Comparison of ENCODE assay signal across 10 mouse cellular contexts in the genomic region with DNA sequence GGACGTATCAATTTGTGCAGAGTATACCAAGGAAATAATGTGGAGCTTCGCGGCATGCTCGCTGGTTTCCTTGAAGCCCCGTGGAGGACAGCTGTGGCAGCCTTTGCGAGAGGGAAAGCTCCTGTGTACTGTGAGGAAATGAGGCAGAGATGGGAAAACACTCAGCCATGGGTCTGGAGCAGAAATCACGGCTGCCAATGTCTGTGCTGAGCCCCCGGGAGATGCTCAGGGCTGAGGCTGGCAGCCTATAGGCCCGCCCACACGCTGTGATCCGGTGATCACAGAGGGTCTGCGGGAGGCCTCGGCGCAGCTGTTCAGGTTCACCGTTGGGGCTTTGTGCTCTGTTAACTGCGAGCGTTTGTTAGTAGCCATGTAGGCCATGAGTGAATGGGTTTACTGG. TPM values are rescaled to one million over a fixed set of nuclear protein-coding genes. Genes with fewer than 3 reads are reported as not detected.
DNase-seq lines count a peak whose midpoint lies in the region; TF ChIP-seq lines count a peak whose summit lies in the region.
"Had no signal": no experiment of that assay in that cellular context is flagged by ENCODE, and none has a peak within 500 bp of the region (broad histone marks: within the 10 kb centered on the region; RNA-seq: fewer than 3 reads in every experiment).

No protein-coding gene starts in this region.

- DNase-seq in gastrocnemius, adult 2 months: no peak
- DNase-seq in gastrocnemius, postnatal 4 days (ENCODE audit: low spot score in 2 of 2): no peak
- DNase-seq in thymus, postnatal 0 days (ENCODE audit: low spot score): peak; percentile 67
- DNase-seq in thymus, postnatal 25 days: no peak
- DNase-seq in limb, embryonic 10.5 days (ENCODE audit: low spot score): peak; percentile 59
- peak; percentile 78 for DNase-seq in retina, postnatal 1 day
- DNase-seq in frontal cortex, postnatal 14 days (ENCODE audit: low spot score in 2 of 2): no peak
- DNase-seq in left cerebral cortex, adult 11 months (ENCODE audit: low spot score): no peak
- DNase-seq: heart, adult 18-20 months; lung, postnatal 4 days had no signal

- H3K27me3 ChIP-seq in limb, embryonic 10.5 days (ENCODE audit: low read depth, poor library complexity, severe bottlenecking): no peaks in the 10 kb centered on the region

- WGBS in limb, embryonic 10.5 days: 13% methylated on average over 17 of the region's 17 CpGs

- H3K4me1 ChIP-seq in limb, embryonic 10.5 days: peaks cover 19% of the 10 kb centered on the region

- H3K27ac ChIP-seq in gastrocnemius, adult 2 months: no peak overlapping the region
- peak overlapping the region; percentile 38; the same call in 1 of the 2 replicates for H3K27ac ChIP-seq in limb, embryonic 10.5 days

- intact Hi-C loops in gastrocnemius, adult 2 months (cut with DNase I): no loop called here

- no peaks in the 10 kb centered on the region for H3K9me3 ChIP-seq in limb, embryonic 10.5 days (replicated peaks)

- no peak for TF ChIP-seq CTCF in gastrocnemius, adult 2 months (IDR thresholded peaks at IDR 0.05)

- 0 out of 2 replicates have a peak overlapping the region, but pooled peaks have one; percentile 2 for H3K4me3 ChIP-seq in gastrocnemius, adult 2 months
- H3K4me3 ChIP-seq in limb, embryonic 10.5 days: peak overlapping the region; percentile 25

- H3K36me3 ChIP-seq in limb, embryonic 10.5 days: no peaks in the 10 kb centered on the region

RNA-seq across cellular contexts. Expression of a gene that starts 51.8 kb away (rescaled TPM):
- 1 to 10 TPM; 6.7 to 9.0 TPM for total RNA-seq in gastrocnemius, adult 2 months (2021)
- total RNA-seq in gastrocnemius, postnatal 4 days (2021): 10 to 100 TPM; 13.9 to 14.7 TPM
- 33.9 and 35.1 TPM in 2 replicates for polyA plus RNA-seq in thymus, postnatal 0 days (2015; fragmentation: Nextera tagmentation; extraction: Ambion mirVana)
- polyA plus RNA-seq in limb, embryonic 10.5 days (2016; fragmentation: Nextera tagmentation; extraction: Ambion mirVana): 62.9 and 75.2 TPM in 2 replicates

RNA-seq across cellular contexts. Expression of a gene that starts 52.1 kb away (rescaled TPM):
- total RNA-seq in gastrocnemius, adult 2 months (2021): 10 to 100 TPM; 74.8 to 77.5 TPM
- total RNA-seq in gastrocnemius, postnatal 4 days (2021): 100 to 1,000 TPM; 116 to 132 TPM
- 101 and 125 TPM in 2 replicates for polyA plus RNA-seq in thymus, postnatal 0 days (2015; fragmentation: Nextera tagmentation; extraction: Ambion mirVana)
- polyA plus RNA-seq in limb, embryonic 10.5 days (2016; fragmentation: Nextera tagmentation; extraction: Ambion mirVana): 210 and 253 TPM in 2 replicates

Comparison
In these comparisons a context has a peak if more than half of its experiments do, and no peak if none do; other contexts are left out.
1. DNase-seq: peak in thymus, postnatal 0 days (single experiment), limb, embryonic 10.5 days (single experiment) and retina, postnatal 1 day (single experiment); none in gastrocnemius, adult 2 months (single experiment), gastrocnemius, postnatal 4 days (0 of 2), thymus, postnatal 25 days (single experiment), frontal cortex, postnatal 14 days (0 of 2) and left cerebral cortex, adult 11 months (single experiment).